Mouse (Mus musculus) retina, embryonic 14.5 days (tissue): ENCODE measurements around the gene Hist1h3f.
"Not testable (repeated sequence)": the region's sequence is repeated elsewhere in the genome, so short reads cannot be mapped to it uniquely, and the experiment has no call there.

ENCODE experiments used
- DNase-seq: peaks from one replicate; pipeline ENCODE4 v3.0.0-alpha.2; 2015; ENCODE audit warnings: low spot score

Gene Hist1h3f

GRCm38 (mm10) chr13:23537006-23537710, 6.7 kb upstream of the Hist1h3f start:
- DNase-seq, result no peak

GRCm38 (mm10) chr13:23538249-23538648, 5.6 kb upstream of the Hist1h3f start:
- no peak for DNase-seq

DNA sequence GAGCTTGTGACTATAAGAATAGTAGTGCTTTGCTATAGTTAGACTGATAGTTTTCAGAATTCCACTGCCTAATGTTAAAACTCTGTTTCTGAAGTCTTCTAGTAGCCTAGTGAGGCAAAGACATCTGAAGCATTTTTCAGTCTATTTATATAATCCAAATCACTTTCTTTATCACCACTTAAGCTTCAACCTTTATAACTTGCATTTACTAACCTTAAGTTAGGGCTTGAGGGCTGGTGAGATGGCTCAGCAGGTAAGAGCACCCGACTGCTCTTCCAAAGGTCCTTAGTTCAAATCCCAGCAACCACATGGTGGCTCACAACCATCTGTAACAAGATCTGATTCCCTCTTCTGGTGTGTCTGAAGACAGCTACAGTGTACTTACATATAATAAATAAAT, 4.0 kb upstream of the Hist1h3f start:
- DNase-seq, result not testable (repeated sequence)

GRCm38 (mm10) chr13:23541497-23541896, 2.4 kb upstream of the Hist1h3f start:
- DNase-seq, result no peak

- not testable (repeated sequence) for DNase-seq
Observed at GRCm38 (mm10) chr13:23542225-23542980, 1.4 kb upstream of the Hist1h3f start.

GRCm38 (mm10) chr13:23542999-23543607, 749 bp upstream of the Hist1h3f start, which contains the start of gene Hist1h2bh:
Gene Hist1h2bh (minus strand): TSS chr13:23543392.
- peak; percentile 85 for DNase-seq

- not testable (repeated sequence) for DNase-seq
Observed at GRCm38 (mm10) chr13:23544787-23545120, 902 bp downstream of the Hist1h3f start.

DNA sequence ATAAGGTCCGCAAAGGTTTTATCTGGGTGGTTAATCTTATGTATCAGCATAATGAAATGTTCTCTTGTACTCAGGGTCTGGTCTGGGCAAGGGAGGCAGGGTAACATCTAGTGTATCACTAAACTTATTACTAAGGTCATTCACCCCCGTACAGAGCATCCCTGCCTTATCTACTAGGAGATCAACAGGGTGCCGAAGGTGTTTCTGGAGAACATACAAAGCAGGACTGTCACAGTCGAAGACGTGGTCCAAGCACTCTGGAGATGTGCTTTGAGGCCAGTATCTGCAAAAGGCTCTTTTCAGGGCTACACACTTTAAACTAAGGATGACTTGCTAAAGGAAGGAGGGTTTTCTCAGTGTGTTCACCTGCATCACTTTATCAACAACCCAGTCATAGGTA, 2.8 kb downstream of the Hist1h3f start:
- no peak for DNase-seq

GRCm38 (mm10) chr13:23550761-23551145, 6.9 kb downstream of the Hist1h3f start:
- DNase-seq, result peak; percentile 43

GRCm38 (mm10) chr13:23551146-23551834, 7.4 kb downstream of the Hist1h3f start, which contains the start of gene Hist1h4f:
Gene Hist1h4f (minus strand): TSS chr13:23551648.
- peak; percentile 96 for DNase-seq

DNA sequence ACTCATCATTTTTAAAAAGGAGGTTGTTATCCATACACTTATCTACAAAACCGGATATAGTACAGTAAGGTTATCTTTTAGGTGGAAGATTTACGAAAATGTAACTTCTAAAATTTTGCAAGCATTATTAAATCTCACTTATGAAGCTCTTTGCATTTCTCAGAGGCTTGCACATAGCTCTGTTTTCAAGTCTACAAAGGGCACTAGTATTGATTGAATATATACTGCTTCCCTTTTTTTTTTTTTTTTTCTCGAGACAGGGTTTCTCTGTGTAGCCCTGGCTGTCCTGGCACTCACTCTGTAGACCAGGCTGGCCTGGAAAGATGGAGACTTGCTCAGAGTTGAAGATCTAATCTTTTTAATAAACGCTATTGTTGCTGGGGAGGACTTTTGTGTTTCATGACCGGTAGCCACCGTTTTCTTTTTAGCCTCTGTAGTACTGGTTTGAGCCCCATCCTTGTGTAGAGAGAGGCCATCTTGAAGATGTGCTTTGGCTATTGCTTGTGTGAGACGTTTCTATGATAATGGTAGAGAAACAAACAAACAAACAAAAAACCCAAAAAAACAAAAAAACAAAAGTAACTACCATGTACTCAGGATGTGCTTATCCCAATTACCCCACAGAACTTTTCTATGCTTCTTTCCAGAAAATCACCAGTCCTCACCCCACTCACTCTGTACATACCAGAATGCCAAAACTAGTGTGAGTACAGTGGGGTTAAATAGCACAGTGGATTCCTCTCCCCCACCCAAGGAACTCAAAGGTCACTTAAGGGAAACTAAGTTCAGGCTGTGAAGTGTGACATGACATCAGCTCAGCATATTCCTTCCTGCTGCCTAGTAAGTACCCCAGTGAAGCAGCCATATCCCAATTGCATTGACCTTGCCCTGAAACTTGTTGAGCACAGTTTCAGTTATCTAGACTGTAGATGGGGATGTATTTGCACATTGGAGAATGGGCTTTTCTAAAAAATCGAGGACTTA, 8.4 kb downstream of the Hist1h3f start:
- no peak for DNase-seq

DNA sequence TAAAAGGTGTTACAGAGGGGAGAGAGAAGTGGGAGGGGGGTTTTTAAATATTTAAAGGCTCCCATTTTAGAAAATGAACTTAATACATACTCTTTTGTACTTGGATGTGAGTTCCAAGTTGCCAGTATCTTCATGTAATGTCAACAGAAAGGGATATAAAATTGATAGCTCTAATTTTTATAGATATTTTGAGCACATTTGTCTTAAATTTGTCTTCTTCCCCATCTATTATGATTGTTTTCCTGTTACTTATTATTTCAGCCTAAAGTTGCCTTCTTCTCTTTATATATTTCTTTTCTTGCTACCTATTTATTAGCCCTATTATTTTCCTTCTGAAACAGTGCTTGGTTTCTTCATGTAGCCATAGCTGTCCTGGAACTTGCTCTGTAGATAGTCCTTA, 9.1 kb downstream of the Hist1h3f start, which contains the start of gene Hist1h1d:
TSS of gene Hist1h1d (plus strand) at position 301 of the 400 bp plus-strand sequence.
- DNase-seq, result no peak

- no peak for DNase-seq
Observed at GRCm38 (mm10) chr13:23554393-23554792, 10.5 kb downstream of the Hist1h3f start.

DNA sequence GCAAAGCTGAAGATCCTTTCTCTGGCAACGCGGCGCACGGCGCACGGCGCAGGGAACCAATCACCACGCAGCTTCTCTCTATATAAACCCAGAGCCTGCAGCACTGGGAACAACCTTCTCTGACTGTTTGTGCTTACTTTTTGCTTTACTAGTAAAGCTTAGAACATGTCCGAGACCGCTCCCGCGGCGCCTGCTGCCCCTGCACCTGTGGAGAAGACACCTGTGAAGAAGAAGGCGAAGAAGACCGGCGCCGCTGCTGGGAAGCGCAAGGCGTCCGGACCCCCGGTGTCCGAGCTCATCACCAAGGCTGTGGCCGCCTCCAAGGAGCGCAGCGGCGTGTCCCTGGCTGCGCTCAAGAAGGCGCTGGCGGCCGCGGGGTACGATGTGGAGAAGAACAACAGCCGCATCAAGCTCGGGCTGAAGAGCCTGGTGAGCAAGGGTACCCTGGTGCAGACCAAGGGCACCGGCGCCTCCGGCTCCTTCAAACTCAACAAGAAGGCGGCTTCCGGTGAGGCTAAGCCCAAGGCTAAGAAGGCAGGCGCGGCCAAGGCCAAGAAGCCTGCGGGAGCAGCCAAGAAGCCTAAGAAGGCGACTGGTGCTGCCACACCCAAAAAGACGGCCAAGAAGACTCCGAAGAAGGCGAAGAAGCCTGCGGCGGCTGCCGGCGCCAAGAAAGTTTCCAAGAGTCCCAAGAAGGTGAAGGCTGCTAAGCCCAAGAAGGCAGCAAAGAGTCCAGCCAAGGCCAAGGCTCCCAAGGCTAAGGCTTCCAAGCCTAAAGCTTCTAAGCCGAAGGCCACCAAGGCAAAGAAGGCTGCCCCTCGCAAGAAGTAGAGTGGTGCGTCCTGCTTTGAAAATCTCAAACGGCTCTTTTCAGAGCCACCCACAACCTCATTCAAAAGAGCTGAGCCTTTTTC, 11.3 kb downstream of the Hist1h3f start:
- peak; percentile 88 for DNase-seq

DNA sequence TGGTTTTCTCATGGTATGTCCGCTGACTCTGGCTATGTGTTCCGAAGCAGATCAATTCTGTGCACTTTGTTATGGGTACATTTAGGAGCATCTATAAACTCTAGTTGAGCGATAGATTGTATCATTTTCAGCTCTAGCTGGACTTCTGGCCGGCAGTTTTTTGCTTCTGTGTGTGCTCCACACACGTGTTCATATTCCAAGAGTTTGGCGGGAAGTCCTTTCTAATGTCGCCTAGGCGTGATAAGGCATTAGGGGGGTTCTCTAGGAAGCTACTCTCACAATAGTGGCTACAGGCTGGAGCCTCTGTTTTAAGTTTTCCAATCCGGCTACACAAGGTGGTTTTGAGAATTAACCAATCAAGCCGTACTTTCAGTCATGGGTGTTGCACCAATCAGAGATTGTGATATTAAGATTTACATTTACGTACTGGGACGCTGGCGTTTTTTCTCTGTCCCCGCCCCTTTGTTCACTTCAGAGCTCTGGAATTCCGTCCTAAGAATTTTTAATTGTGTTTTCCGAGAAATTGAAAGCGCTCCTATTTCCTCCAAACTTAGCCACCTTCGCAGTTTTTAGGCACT, 12.1 kb downstream of the Hist1h3f start:
- DNase-seq, result peak; percentile 92

- DNase-seq, result no peak
Observed at GRCm38 (mm10) chr13:23556906-23557305, 13.1 kb downstream of the Hist1h3f start.

DNA sequence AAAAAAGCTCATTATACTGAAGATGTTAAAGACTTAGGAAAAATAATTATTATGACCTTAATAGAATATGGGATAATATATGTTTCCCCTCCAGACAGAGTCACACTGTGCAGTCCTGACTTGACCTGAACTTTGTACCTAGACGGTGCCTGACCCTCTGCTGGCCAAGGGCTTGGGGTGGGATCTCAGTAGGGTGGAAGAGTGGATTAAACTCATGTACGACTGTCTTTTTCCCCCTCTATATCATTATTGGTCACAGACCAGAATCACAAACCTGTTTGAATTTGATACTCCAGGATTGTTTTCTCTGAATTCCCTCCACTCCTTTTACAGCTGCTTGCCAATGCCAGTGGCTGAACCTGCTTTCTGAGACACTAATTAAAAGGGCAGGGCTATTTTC, 16.8 kb downstream of the Hist1h3f start:
- DNase-seq, result not testable (repeated sequence)

DNA sequence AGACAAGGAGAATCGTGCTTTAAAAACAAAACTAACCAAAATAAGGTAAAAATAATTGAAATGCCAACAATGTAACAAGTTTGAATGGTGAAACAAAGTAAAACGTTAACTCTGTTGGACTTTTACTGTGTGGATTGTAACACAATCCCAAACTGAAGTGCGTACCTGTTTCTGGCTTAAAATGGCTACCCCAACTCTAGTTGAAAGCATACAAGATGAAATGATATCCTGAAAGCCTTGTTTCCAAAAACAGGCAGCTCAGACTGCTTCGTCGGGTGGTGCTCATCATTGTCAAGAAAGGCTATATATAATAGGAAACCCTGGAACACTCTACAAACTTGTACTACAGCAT, 17.7 kb downstream of the Hist1h3f start:
- not testable (repeated sequence) for DNase-seq

DNA sequence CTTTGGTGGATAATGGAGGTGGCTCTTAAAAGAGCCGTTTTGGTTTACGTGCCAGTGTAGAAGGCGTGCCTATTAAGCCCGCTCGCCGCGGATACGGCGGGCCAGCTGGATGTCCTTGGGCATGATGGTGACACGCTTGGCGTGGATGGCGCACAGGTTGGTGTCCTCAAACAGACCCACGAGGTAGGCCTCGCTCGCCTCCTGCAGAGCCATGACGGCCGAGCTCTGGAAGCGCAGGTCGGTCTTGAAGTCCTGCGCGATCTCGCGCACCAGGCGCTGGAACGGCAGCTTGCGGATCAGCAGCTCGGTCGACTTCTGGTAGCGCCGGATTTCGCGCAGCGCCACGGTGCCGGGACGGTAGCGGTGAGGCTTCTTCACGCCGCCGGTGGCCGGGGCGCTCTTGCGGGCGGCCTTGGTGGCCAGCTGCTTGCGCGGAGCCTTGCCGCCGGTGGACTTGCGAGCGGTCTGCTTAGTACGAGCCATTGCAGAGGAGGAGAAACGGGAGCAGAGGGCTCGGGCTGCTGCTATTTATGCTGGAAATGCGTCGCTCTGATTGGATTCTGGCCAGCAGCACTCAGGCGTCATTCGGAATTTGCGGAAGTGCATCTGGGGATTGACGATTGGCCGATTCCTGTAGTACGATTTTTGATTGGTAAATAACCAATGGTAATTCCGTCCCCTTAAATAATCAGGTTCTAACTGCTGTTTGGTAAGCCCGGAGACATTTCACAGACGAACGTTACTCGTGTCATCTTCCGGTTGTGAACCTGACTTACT, 18.2 kb downstream of the Hist1h3f start, which contains the start of gene Hist1h3e:
TSS of gene Hist1h3e (minus strand) at position 487 of the 777 bp plus-strand sequence.
- DNase-seq, result peak; percentile 99
